Mouse (Mus musculus) CH12.LX (cell line): ENCODE measurements around the gene Bdkrb2.

Experiments
- CTCF ChIP-seq, 2 experiments: IDR thresholded peaks in 1 of 2; conservative IDR thresholded peaks in 1 of 2; 2 replicates each; pipeline ENCODE4 v1.5.1; 2011 to 2012; ENCODE audit warnings: low read depth in 2 of 2, low read length in 2 of 2, improper control_type of control experiment in 1 of 2, inconsistent platforms in 1 of 2, mild to moderate bottlenecking in 1 of 2, moderate library complexity in 1 of 2
- ELF1 ChIP-seq: IDR thresholded peaks from 2 replicates; pipeline ENCODE4 v1.6.1; 2014; ENCODE audit warnings: low read depth, mild to moderate bottlenecking, inconsistent platforms, low read length, improper control_type of control experiment
- EP300 ChIP-seq: IDR thresholded peaks from 2 replicates; pipeline ENCODE4 v1.6.1; 2011; ENCODE audit warnings: low read length, improper control_type of control experiment
- HCFC1 ChIP-seq: IDR thresholded peaks from 2 replicates; pipeline ENCODE4 v1.6.1; 2012; ENCODE audit warnings: low read depth, mild to moderate bottlenecking, inconsistent platforms, low read length, improper control_type of control experiment
- KAT2A ChIP-seq: IDR thresholded peaks from 2 replicates; pipeline ENCODE4 v1.6.1; 2012; ENCODE audit warnings: low read length, improper control_type of control experiment, inconsistent platforms; ENCODE audit not compliant: insufficient replicate concordance
- MEF2A ChIP-seq: IDR thresholded peaks from 2 replicates; pipeline ENCODE4 v1.6.1; 2014; ENCODE audit warnings: low read depth, mild to moderate bottlenecking, inconsistent platforms, low read length, improper control_type of control experiment, borderline replicate concordance
- PAX5 ChIP-seq: IDR thresholded peaks from 2 replicates; pipeline ENCODE4 v1.6.1; 2012; ENCODE audit warnings: low read length, inconsistent platforms, mixed read lengths
- POLR2A ChIP-seq: IDR thresholded peaks from 2 replicates; pipeline ENCODE4 v1.6.1; 2011; ENCODE audit warnings: low read depth, mild to moderate bottlenecking, improper control_type of control experiment, low read length
- SIN3A ChIP-seq: IDR thresholded peaks from 2 replicates; pipeline ENCODE4 v1.6.1; 2012; ENCODE audit warnings: low read length, improper control_type of control experiment, inconsistent platforms
- TCF12 ChIP-seq: IDR thresholded peaks from 2 replicates; pipeline ENCODE4 v1.6.1; 2014; ENCODE audit warnings: low read depth, mild to moderate bottlenecking, inconsistent platforms, low read length, improper control_type of control experiment
- USF1 ChIP-seq: IDR thresholded peaks from 2 replicates; pipeline ENCODE4 v1.6.1; 2014; ENCODE audit warnings: low read depth, mild to moderate bottlenecking, inconsistent platforms, low read length, improper control_type of control experiment
- ZMIZ1 ChIP-seq: IDR thresholded peaks from 2 replicates; pipeline ENCODE4 v1.6.1; 2012; ENCODE audit warnings: low read depth, mild to moderate bottlenecking, inconsistent platforms, low read length, improper control_type of control experiment

GRCm38 (mm10) chr12:105593471-105593870 is 30.4 kb downstream of the Bdkrb2 start:
- TF ChIP-seq CTCF (conservative IDR thresholded peaks at IDR 0.05 in 1 of 2, IDR thresholded peaks at IDR 0.05 in 1 of 2; ENCODE audit: low read depth in 2 of 2, low read length in 2 of 2) (no peak), SIN3A (no peak), EP300 (no peak), MEF2A (no peak), KAT2A (no peak), POLR2A (no peak), USF1 (no peak), HCFC1 (no peak), PAX5 (no peak), TCF12 (no peak), ZMIZ1 (no peak), ELF1 (no peak)
